Mouse (Mus musculus): Measurements from ENCODE around the gene Dtnb. TPM values are rescaled to one million over a fixed set of nuclear protein-coding genes. Genes with fewer than 3 reads are reported as not detected.

Dtnb gene
- polyA plus RNA-seq, 1 experiment = 10.0 TPM

- Histone ChIP-seq H3ac (ENCODE audit: control insufficient read depth, insufficient read length, low read depth) (no peak overlapping the region), H3K36me3 (ENCODE audit: control insufficient read depth, insufficient read depth) (no peaks in the 10 kb centered on the region), H3K79me3 (ENCODE audit: low read depth) (no peaks in the 10 kb centered on the region), H3K4me3 (ENCODE audit: insufficient read depth, poor library complexity, severe bottlenecking) (no peak overlapping the region), H3K79me2 (ENCODE audit: control insufficient read depth, insufficient read depth) (no peaks in the 10 kb centered on the region), H3K27me3 (ENCODE audit: control insufficient read depth, insufficient read depth, insufficient read length) (no peaks in the 10 kb centered on the region)
- no peak for TF ChIP-seq CTCF (IDR thresholded peaks at IDR 0.05; ENCODE audit: control insufficient read depth, insufficient read depth, insufficient read length)
Measured at GRCm38 (mm10) chr12:3539605-3540004, 32.6 kb upstream of the Dtnb start.

- Histone ChIP-seq H3K36me3 (ENCODE audit: control insufficient read depth, insufficient read depth) (no peaks in the 10 kb centered on the region), H3K27me3 (ENCODE audit: control insufficient read depth, insufficient read depth, insufficient read length) (no peaks in the 10 kb centered on the region), H3K4me3 (ENCODE audit: insufficient read depth, poor library complexity, severe bottlenecking) (no peak overlapping the region), H3K79me3 (ENCODE audit: low read depth) (no peaks in the 10 kb centered on the region), H3ac (ENCODE audit: control insufficient read depth, insufficient read length, low read depth) (no peak overlapping the region), H3K79me2 (ENCODE audit: control insufficient read depth, insufficient read depth) (no peaks in the 10 kb centered on the region)
- TF ChIP-seq FOSL1 (IDR thresholded peaks at IDR 0.05; ENCODE audit: insufficient read depth, low read length, poor library complexity, severe bottlenecking) = no peak
- TF ChIP-seq MYOD1 (IDR thresholded peaks at IDR 0.05; ENCODE audit: control insufficient read depth, insufficient read length, low read depth) = no peak
- TF ChIP-seq CEBPB (IDR thresholded peaks at IDR 0.05; ENCODE audit: low read depth) = no peak
- TF ChIP-seq MYOG (IDR thresholded peaks at IDR 0.05; ENCODE audit: control insufficient read depth, extremely low read depth, insufficient read length) = no peak
- no peak for TF ChIP-seq CTCF (IDR thresholded peaks at IDR 0.05; ENCODE audit: control insufficient read depth, insufficient read depth, insufficient read length)
- no peak for TF ChIP-seq USF1 (IDR thresholded peaks at IDR 0.05; ENCODE audit: low read depth)
- TF ChIP-seq MAX (IDR thresholded peaks at IDR 0.05) = no peak
Measured at GRCm38 (mm10) chr12:3540871-3541270, 31.3 kb upstream of the Dtnb start.

- Histone ChIP-seq H3ac (ENCODE audit: control insufficient read depth, insufficient read length, low read depth) (no peak overlapping the region), H3K27me3 (ENCODE audit: control insufficient read depth, insufficient read depth, insufficient read length) (no peaks in the 10 kb centered on the region), H3K36me3 (ENCODE audit: control insufficient read depth, insufficient read depth) (no peaks in the 10 kb centered on the region), H3K79me3 (ENCODE audit: low read depth) (no peaks in the 10 kb centered on the region), H3K79me2 (ENCODE audit: control insufficient read depth, insufficient read depth) (no peaks in the 10 kb centered on the region), H3K4me3 (ENCODE audit: insufficient read depth, poor library complexity, severe bottlenecking) (no peak overlapping the region)
- TF ChIP-seq FOSL1 (IDR thresholded peaks at IDR 0.05; ENCODE audit: insufficient read depth, low read length, poor library complexity, severe bottlenecking) = no peak
- TF ChIP-seq CEBPB (IDR thresholded peaks at IDR 0.05; ENCODE audit: low read depth) = no peak
- TF ChIP-seq MAX (IDR thresholded peaks at IDR 0.05) = no peak
- no peak for TF ChIP-seq USF1 (IDR thresholded peaks at IDR 0.05; ENCODE audit: low read depth)
- no peak for TF ChIP-seq MYOD1 (IDR thresholded peaks at IDR 0.05; ENCODE audit: control insufficient read depth, insufficient read length, low read depth)
- TF ChIP-seq MYOG (IDR thresholded peaks at IDR 0.05; ENCODE audit: control insufficient read depth, extremely low read depth, insufficient read length) = no peak
- TF ChIP-seq CTCF (IDR thresholded peaks at IDR 0.05; ENCODE audit: control insufficient read depth, insufficient read depth, insufficient read length) = no peak
Measured at GRCm38 (mm10) chr12:3545451-3545850, 26.7 kb upstream of the Dtnb start.

- Histone ChIP-seq H3K79me3 (ENCODE audit: low read depth) (no peaks in the 10 kb centered on the region), H3K4me3 (ENCODE audit: insufficient read depth, poor library complexity, severe bottlenecking) (no peak overlapping the region), H3K36me3 (ENCODE audit: control insufficient read depth, insufficient read depth) (no peaks in the 10 kb centered on the region), H3K79me2 (ENCODE audit: control insufficient read depth, insufficient read depth) (no peaks in the 10 kb centered on the region), H3K27me3 (ENCODE audit: control insufficient read depth, insufficient read depth, insufficient read length) (no peaks in the 10 kb centered on the region), H3ac (ENCODE audit: control insufficient read depth, insufficient read length, low read depth) (no peak overlapping the region)
- TF ChIP-seq FOSL1 (IDR thresholded peaks at IDR 0.05; ENCODE audit: insufficient read depth, low read length, poor library complexity, severe bottlenecking) (no peak), MAX (IDR thresholded peaks at IDR 0.05) (no peak), CEBPB (IDR thresholded peaks at IDR 0.05; ENCODE audit: low read depth) (no peak), MYOG (IDR thresholded peaks at IDR 0.05; ENCODE audit: control insufficient read depth, extremely low read depth, insufficient read length) (no peak), CTCF (IDR thresholded peaks at IDR 0.05; ENCODE audit: control insufficient read depth, insufficient read depth, insufficient read length) (no peak), USF1 (IDR thresholded peaks at IDR 0.05; ENCODE audit: low read depth) (no peak), MYOD1 (IDR thresholded peaks at IDR 0.05; ENCODE audit: control insufficient read depth, insufficient read length, low read depth) (no peak)
Measured at GRCm38 (mm10) chr12:3546121-3546658, 26.0 kb upstream of the Dtnb start.

- Histone ChIP-seq H3K79me2 (ENCODE audit: control insufficient read depth, insufficient read depth) (no peaks in the 10 kb centered on the region), H3K27me3 (ENCODE audit: control insufficient read depth, insufficient read depth, insufficient read length) (no peaks in the 10 kb centered on the region), H3K79me3 (ENCODE audit: low read depth) (no peaks in the 10 kb centered on the region), H3ac (ENCODE audit: control insufficient read depth, insufficient read length, low read depth) (no peak overlapping the region), H3K4me3 (ENCODE audit: insufficient read depth, poor library complexity, severe bottlenecking) (no peak overlapping the region), H3K36me3 (ENCODE audit: control insufficient read depth, insufficient read depth) (no peaks in the 10 kb centered on the region)
- no peak for TF ChIP-seq MAX (IDR thresholded peaks at IDR 0.05)
- TF ChIP-seq MYOD1 (IDR thresholded peaks at IDR 0.05; ENCODE audit: control insufficient read depth, insufficient read length, low read depth) = no peak
- no peak for TF ChIP-seq MYOG (IDR thresholded peaks at IDR 0.05; ENCODE audit: control insufficient read depth, extremely low read depth, insufficient read length)
- TF ChIP-seq FOSL1 (IDR thresholded peaks at IDR 0.05; ENCODE audit: insufficient read depth, low read length, poor library complexity, severe bottlenecking) = no peak
- TF ChIP-seq CEBPB (IDR thresholded peaks at IDR 0.05; ENCODE audit: low read depth) = no peak
- no peak for TF ChIP-seq USF1 (IDR thresholded peaks at IDR 0.05; ENCODE audit: low read depth)
- no peak for TF ChIP-seq CTCF (IDR thresholded peaks at IDR 0.05; ENCODE audit: control insufficient read depth, insufficient read depth, insufficient read length)
Measured at GRCm38 (mm10) chr12:3546781-3547180, 25.4 kb upstream of the Dtnb start.

- TF ChIP-seq USF1 (IDR thresholded peaks at IDR 0.05; ENCODE audit: low read depth) = no peak
- TF ChIP-seq MYOD1 (IDR thresholded peaks at IDR 0.05; ENCODE audit: control insufficient read depth, insufficient read length, low read depth) = no peak
- no peak for TF ChIP-seq MYOG (IDR thresholded peaks at IDR 0.05; ENCODE audit: control insufficient read depth, extremely low read depth, insufficient read length)
- no peak for TF ChIP-seq FOSL1 (IDR thresholded peaks at IDR 0.05; ENCODE audit: insufficient read depth, low read length, poor library complexity, severe bottlenecking)
- no peak for TF ChIP-seq MAX (IDR thresholded peaks at IDR 0.05)
- TF ChIP-seq CEBPB (IDR thresholded peaks at IDR 0.05; ENCODE audit: low read depth) = no peak
- TF ChIP-seq CTCF (IDR thresholded peaks at IDR 0.05; ENCODE audit: control insufficient read depth, insufficient read depth, insufficient read length) = no peak
- no peaks in the 10 kb centered on the region for H3K79me3 ChIP-seq (ENCODE audit: low read depth)
- H3K79me2 ChIP-seq (ENCODE audit: control insufficient read depth, insufficient read depth) = no peaks in the 10 kb centered on the region
- no peak overlapping the region for H3ac ChIP-seq (ENCODE audit: control insufficient read depth, insufficient read length, low read depth)
- no peaks in the 10 kb centered on the region for H3K36me3 ChIP-seq (ENCODE audit: control insufficient read depth, insufficient read depth)
- no peaks in the 10 kb centered on the region for H3K27me3 ChIP-seq (ENCODE audit: control insufficient read depth, insufficient read depth, insufficient read length)
- H3K4me3 ChIP-seq (ENCODE audit: insufficient read depth, poor library complexity, severe bottlenecking) = no peak overlapping the region
Measured at GRCm38 (mm10) chr12:3547506-3547905, 24.7 kb upstream of the Dtnb start.

Data from C2C12 (cell line).